Mouse (Mus musculus): ENCODE results near the gene Snx33.

DNA sequence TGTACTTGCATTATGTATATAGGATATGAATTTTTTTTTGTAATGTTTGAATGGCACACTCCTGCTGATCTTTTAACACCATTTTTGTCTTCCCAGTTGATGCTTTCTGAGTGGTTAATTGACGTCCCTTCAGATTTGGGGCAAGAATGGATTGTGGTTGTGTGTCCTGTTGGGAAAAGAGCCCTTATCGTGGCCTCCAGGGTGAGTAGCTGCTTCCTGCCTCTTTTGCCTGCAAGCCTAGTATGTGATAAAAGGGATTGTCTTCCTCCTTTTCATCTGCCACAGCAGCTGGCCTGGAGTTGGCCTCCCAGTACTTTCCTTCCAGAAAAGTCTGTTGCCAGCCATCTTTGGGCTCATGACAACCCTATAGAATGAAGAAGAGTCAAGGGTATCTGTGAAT, 42.0 kb upstream of the Snx33 start:
- TF ChIP-seq CTCF (IDR thresholded peaks at IDR 0.05; ENCODE audit: low read depth) (no peak), EP300 (IDR thresholded peaks at IDR 0.05; ENCODE audit: low read depth) (no peak)
